Mouse (Mus musculus): Measurements from ENCODE around the gene Efl1. TPM values are rescaled to one million over a fixed set of nuclear protein-coding genes. Genes with fewer than 3 reads are reported as not detected.

Efl1 gene
- total and polyA plus RNA-seq, 3 experiments = 19.5 to 27.4 (median 21.0) TPM

GRCm38 (mm10) chr7:82676001-82676400, 27.6 kb downstream of the Efl1 start:
- in situ Hi-C loops (cut with MboI; ENCODE audit: low pct_ligation_motif_present, low pct_unique_long_range_greater_than_20kb, low sequenced_read_pairs) = no loop called here
- no peaks in the 10 kb centered on the region for H3K79me2 ChIP-seq (replicated peaks; ENCODE audit: control insufficient read depth, extremely low read depth, insufficient read depth, poor library complexity, severe bottlenecking)
- H3K36me3 ChIP-seq (replicated peaks in 1 of 2; ENCODE audit: control insufficient read depth in 1 of 2, insufficient read depth in 1 of 2, low read length in 1 of 2) = peaks cover 56 to 92% of the 10 kb centered on the region in 2 experiments
- no peak for DNase-seq (ENCODE audit: extremely low read depth)
- H3K27ac ChIP-seq (ENCODE audit: insufficient read depth, low read depth) = no peak overlapping the region
- H3K9ac ChIP-seq (ENCODE audit: insufficient read depth, low read depth) = no peak overlapping the region
- H3K4me3 ChIP-seq (replicated peaks in 1 of 3; ENCODE audit: low read depth in 2 of 3, low read length in 2 of 3, poor library complexity in 1 of 3) = no peak overlapping the region
- peaks cover 0 to 9% of the 10 kb centered on the region in 2 experiments; a peak in 1 of 4 replicates for H3K4me1 ChIP-seq (ENCODE audit: control insufficient read depth in 1 of 2, insufficient read depth in 2 of 2)
- no peak overlapping the region for H3K4me2 ChIP-seq (ENCODE audit: insufficient read depth, low read depth, poor library complexity, severe bottlenecking)
- H3K27me3 ChIP-seq (replicated peaks) = no peaks in the 10 kb centered on the region
- dilution Hi-C loops (cut with MboI; ENCODE audit: extremely low pct_ligation_motif_present, extremely low pct_unique_long_range_greater_than_20kb, low sequenced_read_pairs) = no loop called here
- TF ChIP-seq RCOR1 (conservative IDR thresholded peaks at IDR 0.05; ENCODE audit: low read depth, low read length) = no peak
- no peak for TF ChIP-seq USF2 (conservative IDR thresholded peaks at IDR 0.05; ENCODE audit: low read depth, low read length)
- TF ChIP-seq CHD1 (IDR thresholded peaks at IDR 0.05; ENCODE audit: low read depth, low read length) = no peak
- H3K9me3 ChIP-seq (replicated peaks; ENCODE audit: low read length) = no peaks in the 10 kb centered on the region

GRCm38 (mm10) chr7:82676834-82677233, 28.4 kb downstream of the Efl1 start:
- TF ChIP-seq GABPA (IDR thresholded peaks at IDR 0.05; ENCODE audit: insufficient replicate concordance, low read depth, low read length) = no peak
- no peak for TF ChIP-seq E2F4 (IDR thresholded peaks at IDR 0.05; ENCODE audit: insufficient replicate concordance, low read depth, low read length)
- TF ChIP-seq SMC3 (IDR thresholded peaks at IDR 0.05; ENCODE audit: low read depth, low read length) = no peak
- TF ChIP-seq CTCF (conservative IDR thresholded peaks at IDR 0.05 in 1 of 2, IDR thresholded peaks at IDR 0.05 in 1 of 2; ENCODE audit: low read depth in 2 of 2, low read length in 2 of 2) = peak in 1 of 2 experiments; percentile 32; a peak in 1 of 4 replicates
- no peak for TF ChIP-seq CHD2 (IDR thresholded peaks at IDR 0.05; ENCODE audit: low read length)
- TF ChIP-seq HCFC1 (IDR thresholded peaks at IDR 0.05; ENCODE audit: low read depth, low read length) = no peak
- no peak for TF ChIP-seq ZMIZ1 (IDR thresholded peaks at IDR 0.05; ENCODE audit: low read depth, low read length)
- TF ChIP-seq TCF12 (IDR thresholded peaks at IDR 0.05; ENCODE audit: low read depth, low read length) = no peak
- TF ChIP-seq EP300 (IDR thresholded peaks at IDR 0.05; ENCODE audit: low read length) = no peak
- TF ChIP-seq MEF2A (IDR thresholded peaks at IDR 0.05; ENCODE audit: borderline replicate concordance, low read depth, low read length) = no peak
- TF ChIP-seq RAD21 (IDR thresholded peaks at IDR 0.05; ENCODE audit: low read depth, low read length) = peak; percentile 18
- no peak for TF ChIP-seq ZNF384 (IDR thresholded peaks at IDR 0.05; ENCODE audit: low read depth, low read length)
- TF ChIP-seq SIN3A (IDR thresholded peaks at IDR 0.05; ENCODE audit: low read length) = no peak
- in situ Hi-C loops (cut with MboI; ENCODE audit: low pct_ligation_motif_present, low pct_unique_long_range_greater_than_20kb, low sequenced_read_pairs) = no loop called here
- Histone ChIP-seq H3K27me3 (replicated peaks) (no peaks in the 10 kb centered on the region), H3K36me3 (replicated peaks in 1 of 2; ENCODE audit: control insufficient read depth in 1 of 2, insufficient read depth in 1 of 2, low read length in 1 of 2) (peaks cover 53 to 91% of the 10 kb centered on the region in 2 experiments), H3K4me2 (ENCODE audit: insufficient read depth, low read depth, poor library complexity, severe bottlenecking) (no peak overlapping the region), H3K9ac (ENCODE audit: insufficient read depth, low read depth) (no peak overlapping the region), H3K9me3 (replicated peaks; ENCODE audit: low read length) (no peaks in the 10 kb centered on the region), H3K27ac (ENCODE audit: insufficient read depth, low read depth) (no peak overlapping the region), H3K4me1 (ENCODE audit: control insufficient read depth in 1 of 2, insufficient read depth in 2 of 2) (peaks cover 0 to 13% of the 10 kb centered on the region in 2 experiments; a peak in 2 of 4 replicates), H3K79me2 (replicated peaks; ENCODE audit: control insufficient read depth, extremely low read depth, insufficient read depth, poor library complexity, severe bottlenecking) (no peaks in the 10 kb centered on the region), H3K4me3 (replicated peaks in 1 of 3; ENCODE audit: low read depth in 2 of 3, low read length in 2 of 3, poor library complexity in 1 of 3) (no peak overlapping the region)
- dilution Hi-C loops (cut with MboI; ENCODE audit: extremely low pct_ligation_motif_present, extremely low pct_unique_long_range_greater_than_20kb, low sequenced_read_pairs) = no loop called here
- DNase-seq (ENCODE audit: extremely low read depth) = no peak
